Mouse (Mus musculus) layer of hippocampus, postnatal 14 days (tissue): ENCODE measurements around the gene Hpcal4. TPM values are rescaled to one million over a fixed set of nuclear protein-coding genes. Genes with fewer than 3 reads are reported as not detected.
A peak's percentile ranks its signal among the peaks of the same experiment; 100 is the strongest.

Experiments used
- DNase-seq, 2 experiments: peaks; one replicate each; pipeline ENCODE4 v3.0.0; 2021 to 2022; ENCODE audit warnings: low spot score in 2 of 2, mixed read lengths in 1 of 2
- total RNA-seq, 2 experiments: library from RNA; stranded (reverse); gene quantifications; 2 replicates each; pipeline ENCODE4 v1.2.3; 2021

The Hpcal4 gene
- total RNA-seq, 2 experiments from 2014 or later, result 331 to 338 TPM

DNA sequence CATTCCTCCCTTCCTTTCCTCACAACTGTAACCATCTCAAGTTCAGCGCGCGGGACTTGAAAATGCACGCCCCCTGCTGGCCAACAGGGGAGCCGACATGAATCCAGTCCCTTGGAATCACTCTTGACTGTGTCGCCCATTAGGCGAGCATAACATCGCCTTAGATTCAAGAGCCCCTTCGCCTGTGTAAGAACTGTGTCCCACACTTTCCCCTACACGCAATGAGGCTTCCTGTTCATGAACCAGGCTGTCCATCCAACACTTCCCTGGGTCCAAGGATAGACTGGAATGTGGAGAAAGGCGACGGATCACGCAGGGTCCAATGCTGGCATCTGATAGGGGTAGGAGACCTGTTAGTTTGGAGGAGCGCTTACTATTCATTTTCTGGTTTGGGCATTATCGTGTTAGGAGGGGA is 17.8 kb downstream of the Hpcal4 start:
- DNase-seq, result peak; percentile 72 to 83

DNA sequence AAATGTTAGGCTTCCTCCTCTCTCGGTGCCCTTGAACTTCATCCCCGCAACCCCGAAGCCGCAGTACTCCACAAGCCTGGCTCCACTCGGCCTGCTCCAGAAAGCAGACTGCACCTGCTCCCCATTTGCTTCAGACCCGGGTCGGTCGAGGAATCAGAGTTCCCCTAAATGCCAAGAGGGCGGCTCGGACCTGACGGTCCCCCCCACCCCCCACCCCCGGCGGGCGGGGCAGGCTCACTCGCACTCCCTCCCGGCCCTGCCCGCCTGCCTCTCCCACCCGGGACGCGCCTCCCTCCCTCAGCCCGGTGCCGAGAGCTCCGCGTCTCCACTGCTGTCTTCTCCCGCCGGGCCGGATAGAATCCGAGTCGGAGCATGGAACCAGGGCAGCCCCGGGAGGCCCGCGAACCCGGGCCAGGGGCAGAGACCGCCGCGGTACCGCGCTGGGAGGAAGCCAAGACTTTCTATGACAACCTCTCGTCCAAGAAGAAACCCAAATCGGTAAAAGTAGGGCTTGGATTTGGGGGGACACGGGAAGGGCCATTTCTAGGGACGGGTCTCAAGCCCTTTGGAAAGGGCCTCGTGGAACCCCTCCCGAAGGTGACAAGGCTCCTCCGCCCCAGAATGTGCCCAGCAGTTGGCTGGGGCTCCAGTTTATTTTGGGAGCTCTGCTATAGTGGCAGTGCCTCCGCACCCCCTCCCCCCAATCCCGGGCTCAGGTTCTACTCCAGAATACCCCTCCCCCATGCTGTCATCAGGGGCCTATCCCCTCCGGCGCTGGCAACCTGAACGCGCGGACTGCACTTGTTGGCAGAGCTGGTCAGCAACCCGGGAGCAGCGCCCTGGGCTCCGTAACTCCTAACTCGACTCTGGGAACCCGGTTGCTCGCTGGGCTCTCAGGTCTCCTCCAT is 18.4 kb downstream of the Hpcal4 start, which contains the start of gene Nt5c1a:
Gene Nt5c1a, plus strand, starts transcription at position 319 of the 908 bp plus-strand sequence.
- peak in 1 of 2 experiments; percentile 55 for DNase-seq

DNA sequence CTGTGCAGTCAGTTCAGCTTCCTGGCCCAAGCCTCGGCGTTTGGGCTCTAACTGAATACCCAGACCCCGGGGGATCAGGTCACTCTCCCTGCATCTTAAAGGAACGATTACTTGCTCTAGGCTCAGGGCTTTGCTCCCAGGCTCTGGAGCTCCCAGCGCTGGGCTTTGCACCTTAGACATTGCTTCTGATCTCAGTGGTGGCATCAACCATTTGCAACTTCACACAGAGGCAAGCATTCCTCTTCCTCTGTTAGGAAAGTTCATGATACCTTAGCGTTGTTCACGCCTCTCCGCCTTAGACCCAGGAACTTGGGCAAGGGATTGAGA is 19.0 kb downstream of the Hpcal4 start:
- DNase-seq, result no peak

DNA sequence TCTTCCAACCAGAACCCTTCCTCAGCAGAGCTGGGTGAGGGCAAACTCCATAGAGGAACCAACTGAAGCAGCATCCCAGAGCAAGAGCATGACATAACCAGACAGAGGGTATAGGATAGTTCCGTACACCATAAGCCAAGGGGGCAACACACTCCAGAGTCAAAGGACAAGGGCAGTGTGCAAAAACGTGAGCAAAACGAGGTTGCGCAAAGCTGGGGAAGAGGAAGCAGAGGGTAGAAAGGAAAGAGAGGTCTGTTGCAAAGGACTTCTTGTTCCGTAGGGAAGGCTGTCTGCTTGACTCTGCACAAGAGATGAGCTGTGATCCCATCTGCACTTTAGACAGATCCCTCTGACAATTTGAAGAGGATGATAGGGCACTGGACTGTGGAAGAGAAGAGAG is 24.3 kb downstream of the Hpcal4 start:
- DNase-seq, result no peak

DNA sequence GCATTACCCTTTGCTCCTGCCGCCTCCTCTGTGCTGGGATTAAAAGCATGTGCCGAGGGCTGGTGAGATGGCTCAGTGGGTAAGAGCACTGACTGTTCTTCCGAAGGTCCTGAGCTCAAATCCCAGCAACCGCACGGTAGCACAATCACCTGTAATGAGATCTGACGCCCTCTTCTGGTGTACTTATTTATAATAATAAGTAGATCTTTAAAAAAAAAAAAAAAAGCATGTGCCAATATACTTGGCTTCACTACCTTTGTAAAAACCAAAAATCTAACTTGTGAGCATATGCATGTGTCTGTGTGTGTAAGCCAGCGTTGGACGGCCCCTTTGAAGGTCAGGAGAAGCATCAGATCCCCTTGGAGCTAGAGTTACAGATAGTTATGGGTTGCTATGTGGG is 28.0 kb downstream of the Hpcal4 start:
- DNase-seq, result no peak

DNA sequence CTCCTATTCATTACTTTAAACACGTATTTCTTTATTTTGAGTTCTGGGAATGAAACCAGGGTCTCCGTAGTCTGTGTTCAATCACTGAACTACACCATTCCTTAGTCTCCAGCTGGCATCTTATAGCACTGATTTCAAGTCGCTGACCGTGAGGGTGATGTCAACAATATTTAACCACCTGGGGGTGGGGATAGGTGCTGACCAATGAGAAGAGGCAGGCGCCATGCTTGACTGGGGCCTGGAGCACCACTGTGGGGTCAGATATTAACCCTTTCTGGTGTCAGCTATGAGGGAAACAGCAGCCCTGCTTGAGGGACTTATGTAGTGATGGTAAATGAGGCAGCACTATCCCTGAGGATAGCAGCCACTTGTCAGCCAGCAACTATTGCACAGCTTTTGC is 28.4 kb downstream of the Hpcal4 start:
- DNase-seq, result no peak

DNA sequence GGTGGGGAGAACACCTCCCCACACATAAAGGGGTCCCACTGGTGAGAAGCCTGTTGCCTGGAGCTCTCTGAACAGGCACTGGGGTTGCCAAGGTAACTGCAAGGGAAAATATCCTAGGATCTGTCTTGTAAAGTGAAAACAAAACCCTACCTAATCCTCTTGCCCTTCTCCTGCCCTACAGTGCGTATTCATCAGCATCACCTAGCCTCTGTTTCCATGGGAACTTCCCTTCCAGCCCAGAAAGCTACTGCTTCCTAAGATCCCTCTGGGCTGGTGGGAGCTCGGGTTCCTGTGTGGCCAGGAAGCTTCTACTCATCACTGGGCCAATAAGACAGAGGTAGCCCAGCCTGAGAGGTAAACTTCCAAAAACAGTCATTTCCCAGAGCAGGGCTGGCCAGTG is 29.3 kb downstream of the Hpcal4 start:
- DNase-seq, result no peak

DNA sequence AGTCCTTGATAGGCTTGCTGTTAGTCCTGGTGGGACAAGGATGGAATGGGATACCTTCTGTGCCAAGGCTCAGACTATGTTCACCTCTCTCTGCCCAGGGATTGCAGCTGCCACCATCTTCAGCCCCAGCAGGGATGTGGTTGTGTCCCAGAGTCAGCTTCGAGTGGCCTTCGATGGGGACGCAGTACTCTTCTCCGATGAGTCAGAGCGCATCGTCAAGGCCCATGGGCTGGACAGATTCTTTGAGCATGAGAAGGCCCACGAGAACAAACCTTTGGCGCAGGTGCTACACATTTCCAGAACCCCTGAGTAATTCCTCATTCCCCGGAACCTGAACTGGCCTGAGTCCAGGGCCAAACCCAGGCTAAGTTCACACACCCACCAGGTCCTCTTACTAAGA is 30.9 kb downstream of the Hpcal4 start:
- DNase-seq, result no peak

DNA sequence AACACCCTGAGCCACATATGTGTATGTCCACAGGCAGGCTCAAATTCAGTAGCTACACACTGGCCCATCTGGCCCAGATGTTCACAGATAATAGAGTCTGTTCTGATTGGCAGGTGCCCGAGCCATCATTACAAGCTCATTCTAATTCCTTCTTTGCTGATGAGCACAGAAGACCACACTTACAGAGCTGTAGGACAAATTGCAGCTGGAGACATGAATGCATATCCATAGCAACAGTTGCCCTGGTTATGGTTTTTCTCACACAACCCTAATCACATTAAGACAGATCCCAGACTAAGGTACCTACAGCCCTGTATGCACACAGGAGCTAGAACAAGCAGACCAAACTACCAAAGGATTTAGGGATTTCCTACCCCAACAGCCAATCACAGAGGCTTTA is 32.3 kb downstream of the Hpcal4 start:
- DNase-seq, result no peak

DNA sequence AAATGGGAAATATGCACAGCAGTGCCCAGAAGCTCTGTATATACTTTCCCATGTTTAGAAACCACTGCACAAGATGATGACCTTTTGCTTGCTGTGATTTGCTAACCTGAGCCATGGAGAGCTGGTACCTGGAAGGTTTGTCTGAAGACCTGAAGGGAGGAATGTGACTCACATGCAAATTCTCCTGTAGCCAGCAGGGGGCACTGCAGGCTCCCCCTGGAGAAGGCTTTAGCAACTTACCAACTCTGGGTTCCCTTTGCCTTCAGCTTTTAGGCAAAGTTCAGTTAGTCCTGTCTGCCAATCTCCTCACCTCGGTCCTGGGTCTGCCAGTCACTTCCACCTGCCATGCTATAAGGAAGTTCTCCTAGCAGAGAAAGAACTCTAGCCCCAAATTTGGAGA is 33.8 kb downstream of the Hpcal4 start:
- DNase-seq, result peak in 1 of 2 experiments; percentile 46

DNA sequence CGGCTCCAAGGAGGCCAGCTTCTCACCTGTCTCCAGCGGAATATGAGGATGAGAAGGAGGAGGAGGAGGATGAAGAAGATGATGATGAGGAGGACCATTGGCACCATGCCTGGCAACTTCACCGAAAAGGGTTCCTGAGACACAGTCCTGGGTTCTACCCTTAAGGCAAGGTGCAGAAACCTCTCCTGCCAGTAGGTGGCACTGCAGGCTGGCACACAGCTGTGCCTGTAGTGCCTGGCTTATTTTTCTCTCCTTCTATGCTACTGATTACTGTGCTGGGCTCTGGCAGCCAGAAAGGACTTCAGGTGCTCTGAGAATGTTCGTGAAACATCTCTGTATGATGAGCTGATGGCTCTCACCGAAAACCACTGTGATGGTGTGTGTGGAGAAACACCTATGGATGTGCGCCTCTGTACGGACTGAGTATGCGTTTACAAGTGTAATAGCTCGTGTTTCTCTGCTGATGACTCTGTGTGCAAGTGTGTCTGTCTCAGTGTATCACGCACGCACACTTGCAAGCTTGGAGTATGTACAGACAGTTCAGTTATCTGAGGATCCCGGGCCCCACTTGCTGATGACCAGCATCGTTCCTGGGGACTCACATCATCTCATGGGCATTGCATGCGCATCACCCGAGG is 36.8 kb downstream of the Hpcal4 start:
- peak; percentile 72 to 77 for DNase-seq

DNA sequence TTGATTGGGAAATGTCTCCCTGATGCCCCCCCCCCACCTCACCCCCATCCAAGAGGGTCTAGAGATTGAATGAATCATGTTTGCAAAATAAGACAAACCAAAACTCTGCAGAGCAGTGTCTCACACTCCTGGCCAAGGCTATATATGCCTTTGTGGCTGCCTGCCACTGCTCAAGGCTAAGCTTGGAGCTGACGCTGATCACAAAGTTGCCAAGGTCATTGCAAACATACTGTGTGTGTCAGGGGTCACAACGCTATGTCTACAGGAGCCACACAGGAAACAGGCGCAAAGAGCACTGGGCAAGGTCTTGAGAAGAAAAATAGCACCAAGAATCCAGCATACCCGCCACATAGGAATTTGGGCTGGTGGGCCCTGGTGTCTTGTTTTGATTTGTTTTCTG is 37.6 kb downstream of the Hpcal4 start:
- DNase-seq, result no peak

DNA sequence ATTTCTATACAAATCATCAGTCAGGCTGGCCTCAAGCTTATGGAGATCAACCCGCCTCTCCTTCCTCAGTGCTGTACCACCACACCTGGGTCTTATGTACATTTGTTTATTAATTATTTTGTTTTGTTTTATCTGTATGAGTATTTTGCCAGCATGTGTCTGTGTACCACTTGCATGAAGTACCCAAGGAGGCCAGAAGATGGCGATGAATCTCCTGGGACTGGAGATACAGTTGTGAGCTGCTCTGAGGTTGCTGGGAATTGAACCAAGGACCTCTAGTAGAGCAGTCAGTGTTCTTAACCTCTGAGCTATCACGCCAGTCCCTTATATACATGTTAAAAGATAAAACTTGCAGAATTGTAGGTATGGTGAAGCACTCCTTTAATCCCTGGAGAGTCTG is 40.3 kb downstream of the Hpcal4 start:
- no peak for DNase-seq

DNA sequence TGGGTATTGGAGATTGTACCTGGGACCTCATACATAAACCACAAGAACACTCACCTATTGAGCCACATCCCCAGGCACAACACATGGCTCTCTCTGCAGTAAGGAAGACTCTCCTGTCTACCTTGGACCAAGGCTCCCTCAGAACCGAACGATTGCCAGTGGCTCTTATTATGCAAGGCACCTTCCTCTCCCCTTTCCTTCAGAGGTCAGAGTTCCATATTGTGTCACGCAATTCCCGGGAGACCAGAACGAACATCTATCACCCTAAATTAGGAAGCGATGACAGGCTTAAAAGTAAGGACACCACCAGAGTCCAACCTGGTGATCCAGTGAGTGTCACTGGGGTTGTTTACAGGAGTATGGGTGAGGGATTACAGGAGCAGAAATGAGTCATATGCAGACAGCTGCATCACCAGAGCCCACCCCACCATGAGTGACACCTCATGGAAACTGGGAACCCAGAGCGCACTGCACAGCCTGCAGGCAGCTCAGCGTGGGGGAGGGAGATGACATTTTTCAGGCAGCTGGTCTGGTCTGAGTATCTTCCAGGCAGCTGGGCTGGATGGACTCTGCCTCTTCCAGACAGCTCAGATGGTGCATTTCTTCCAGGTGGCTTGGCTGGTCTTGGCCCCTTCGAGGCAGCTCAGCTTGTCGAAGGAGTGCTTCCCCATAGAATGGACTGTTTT is 42.8 kb downstream of the Hpcal4 start:
- DNase-seq, result no peak

DNA sequence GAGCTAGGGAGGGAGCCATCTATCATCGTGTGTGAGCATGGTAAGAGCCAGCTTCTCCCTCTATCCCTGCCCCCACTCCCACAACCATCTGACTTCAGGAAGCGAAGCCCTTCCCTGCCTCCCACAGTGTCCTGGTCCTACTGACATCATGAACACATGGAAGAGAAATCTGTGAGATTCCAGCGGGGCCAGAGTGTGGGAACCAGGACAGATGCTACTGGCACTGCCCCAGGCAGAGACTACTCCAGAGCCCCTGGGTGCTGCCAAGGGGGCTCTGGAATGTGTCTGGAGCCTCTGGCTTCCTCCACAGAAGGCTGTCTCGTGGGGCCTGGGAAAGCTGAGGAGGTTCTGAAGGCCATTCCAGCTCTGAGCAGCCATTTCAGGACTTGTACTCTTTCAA is 44.7 kb downstream of the Hpcal4 start:
- peak; percentile 44 to 56 for DNase-seq

DNA sequence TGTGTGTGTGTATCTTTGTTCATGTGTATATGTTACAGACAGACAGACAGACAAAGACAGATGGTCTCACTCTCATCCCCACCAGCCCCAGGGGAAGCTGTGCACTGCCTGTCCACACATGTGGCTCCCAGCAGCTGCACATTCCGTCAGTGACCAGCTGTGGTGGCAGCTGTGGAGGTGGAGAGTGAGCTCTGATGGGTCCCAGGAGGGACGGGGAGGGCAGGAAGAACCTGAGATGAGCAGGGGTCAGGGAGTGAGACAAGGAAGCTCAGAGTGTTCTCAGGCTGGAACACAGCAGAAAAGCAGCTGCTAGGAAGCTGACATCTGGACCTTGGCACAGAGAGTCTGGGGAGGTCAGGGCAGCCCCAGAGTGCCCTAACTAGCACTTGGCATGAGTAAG is 45.2 kb downstream of the Hpcal4 start:
- no peak for DNase-seq

DNA sequence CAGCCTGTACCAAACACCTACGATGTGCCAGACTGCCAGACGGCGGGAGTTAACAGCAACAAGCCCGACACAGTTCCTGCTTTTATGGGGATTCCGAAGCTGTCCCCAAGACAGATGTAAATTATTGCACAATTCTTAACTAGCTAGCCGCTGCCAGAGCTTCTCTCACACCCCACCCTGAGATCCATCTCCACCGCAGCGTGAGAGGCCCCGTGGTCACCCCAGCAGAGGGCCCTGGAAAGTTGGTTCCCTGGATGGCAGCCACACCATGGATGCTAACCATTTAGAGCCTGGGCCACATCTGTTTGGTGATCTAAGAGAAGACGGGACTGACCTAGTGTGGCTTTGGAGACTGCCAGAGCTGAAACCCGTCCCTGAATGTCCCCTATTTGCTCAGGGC is 46.1 kb downstream of the Hpcal4 start:
- no peak for DNase-seq

DNA sequence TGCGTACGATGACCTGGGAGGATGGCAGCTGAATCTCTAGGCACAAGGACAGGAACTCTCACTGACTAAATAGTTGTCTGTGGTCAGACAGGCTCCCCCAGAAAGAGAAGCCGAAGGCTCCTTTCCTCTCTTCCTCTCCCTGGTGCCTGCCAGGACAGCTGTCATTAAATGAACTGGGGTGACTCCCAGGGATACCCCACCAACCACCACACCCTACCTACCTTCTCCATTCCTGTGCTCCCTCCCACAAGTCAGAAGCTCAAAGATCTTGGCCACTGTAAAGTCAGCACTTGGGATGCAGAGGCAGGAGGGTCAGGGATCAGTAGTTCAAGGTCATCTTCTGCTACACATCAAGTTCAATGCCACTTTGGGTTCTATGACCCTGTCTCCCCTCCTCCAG is 49.8 kb downstream of the Hpcal4 start:
- DNase-seq, result no peak

DNA sequence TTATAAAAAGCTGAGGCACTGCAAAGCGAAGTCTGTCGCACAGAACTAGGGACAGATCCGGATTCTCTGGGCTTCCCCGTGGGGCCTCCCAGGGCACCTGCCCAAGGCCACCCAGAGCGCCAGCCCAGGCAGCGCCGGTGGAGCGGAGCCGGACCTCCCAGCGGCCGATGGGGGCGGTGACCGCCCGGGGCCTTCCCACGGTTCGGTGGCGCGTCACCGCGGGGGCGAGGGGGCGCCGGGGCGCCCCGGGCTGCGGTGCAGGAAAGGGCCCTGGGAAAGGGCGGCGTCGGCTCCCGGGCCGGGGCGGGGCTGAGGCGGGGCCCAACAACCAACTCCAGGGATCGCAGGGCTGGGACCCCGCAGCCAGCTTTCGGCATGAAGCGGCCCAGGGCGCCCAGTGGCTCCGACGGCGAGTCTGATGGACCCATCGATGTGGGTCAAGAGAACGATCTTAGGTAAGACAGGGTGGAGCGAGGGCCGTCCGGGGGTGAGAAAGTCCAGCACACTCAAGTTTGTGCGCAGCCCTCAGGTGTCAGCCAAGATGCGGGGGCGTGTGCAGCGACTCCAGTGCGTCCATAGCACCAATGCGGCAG is 50.6 kb downstream of the Hpcal4 start, which contains the start of gene Heyl:
Gene Heyl, plus strand, starts transcription at position 65 of the 593 bp plus-strand sequence.
- no peak for DNase-seq

DNA sequence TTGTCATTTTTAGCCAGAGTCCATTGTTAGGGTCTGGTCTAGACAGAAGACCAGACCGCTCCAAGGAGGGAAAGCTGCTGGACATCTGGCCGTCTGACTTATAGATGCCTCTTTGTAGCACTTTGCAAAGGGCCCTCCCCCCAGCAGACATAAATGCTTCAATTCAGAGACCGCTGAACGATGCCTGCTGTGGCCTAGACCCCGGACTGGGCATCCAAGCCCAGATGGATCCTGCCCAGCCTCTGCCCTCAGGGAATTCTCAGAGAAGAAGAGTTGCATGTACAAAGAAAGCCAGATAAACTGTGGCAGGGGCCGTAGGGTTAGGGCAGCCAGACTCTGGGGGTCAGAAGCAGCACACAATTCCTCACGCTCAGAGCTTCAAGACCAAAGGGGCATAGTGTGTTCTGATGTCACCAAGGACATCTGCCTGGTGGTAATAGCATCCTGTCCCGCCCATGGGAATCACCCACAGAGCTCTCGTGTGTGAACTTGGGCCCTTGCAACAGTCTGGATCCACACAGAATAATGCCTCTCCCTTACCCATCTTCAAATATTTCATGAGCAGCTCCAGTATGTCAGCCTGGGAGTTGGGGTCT is 52.9 kb downstream of the Hpcal4 start:
- no peak for DNase-seq

DNA sequence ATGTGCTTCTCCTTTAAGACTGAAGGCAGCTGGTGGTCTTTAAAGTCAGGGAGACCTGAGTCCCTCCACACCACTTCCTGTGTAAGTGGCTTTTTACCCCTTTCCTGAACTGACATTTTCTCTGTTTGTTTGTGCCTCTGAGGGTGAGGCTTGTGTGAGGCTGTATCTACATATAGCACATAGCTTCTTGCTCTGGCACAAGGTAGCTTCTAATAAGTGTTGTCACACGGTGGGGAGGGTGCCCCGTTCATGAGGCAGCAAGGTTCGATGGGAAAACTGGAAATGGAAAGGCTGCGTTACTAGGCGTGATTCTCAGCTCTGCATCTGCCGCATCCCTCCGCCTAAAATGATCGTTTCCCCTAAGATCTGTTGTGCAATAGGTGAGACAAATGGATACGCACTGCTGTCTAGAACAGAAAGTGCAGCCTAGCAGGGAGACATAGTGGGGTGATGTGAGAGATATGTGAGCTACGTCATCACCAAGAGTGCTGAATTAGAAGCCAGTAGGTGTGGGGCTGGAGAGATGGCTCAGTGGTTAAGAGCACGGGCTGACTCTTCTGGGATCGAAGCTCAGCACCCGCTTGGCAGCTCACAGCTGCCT is 53.5 kb downstream of the Hpcal4 start:
- DNase-seq, result no peak
